Mouse (Mus musculus) ES-E14 (cell line): Measurements from ENCODE around the gene Slc2a13.

Experiments
- CHD2 ChIP-seq: IDR thresholded peaks from 2 replicates; pipeline ENCODE4 v1.6.1; 2014; ENCODE audit warnings: mild to moderate bottlenecking, low read depth, low read length, inconsistent platforms
- HCFC1 ChIP-seq: IDR thresholded peaks from 2 replicates; pipeline ENCODE4 v1.6.1; 2012; ENCODE audit warnings: low read length, inconsistent platforms, borderline replicate concordance; ENCODE audit not compliant: insufficient read depth
- MAFK ChIP-seq: IDR thresholded peaks from 2 replicates; pipeline ENCODE4 v1.6.1; 2014; ENCODE audit warnings: mild to moderate bottlenecking, low read depth, low read length, inconsistent platforms; ENCODE audit not compliant: insufficient read depth

GRCm38 (mm10) chr15:91597290-91597689 lies 24.2 kb upstream of the Slc2a13 start:
- TF ChIP-seq HCFC1 (no peak), MAFK (no peak), CHD2 (no peak)
